Mouse (Mus musculus) hindbrain, postnatal 0 days (tissue): ENCODE results near the gene Rnf31. TPM values are rescaled to one million over a fixed set of nuclear protein-coding genes. Genes with fewer than 3 reads are reported as not detected.

Experiments used
- ATAC-seq: fragments of 200-750 bp; cut with Nextera tagmentation; 2 replicates; pipeline ENCODE4 v1.8.0; 2017; ENCODE audit warnings: mild to moderate bottlenecking, moderate TSS enrichment, moderate library complexity
- DNase-seq: peaks from one replicate; pipeline ENCODE4 v3.0.0-alpha.2; 2015; ENCODE audit warnings: low spot score
- H3K27ac ChIP-seq: fragments of 300-500 bp; sonication (generic); 2 replicates; pipeline ENCODE4 v1.5.1; 2014; ENCODE audit warnings: mild to moderate bottlenecking
- H3K27me3 ChIP-seq: fragments of 300-500 bp; sonication (generic); 2 replicates; pipeline ENCODE4 v1.6.1; 2014; ENCODE audit warnings: low read length, mixed read lengths; ENCODE audit not compliant: insufficient read depth
- H3K36me3 ChIP-seq: fragments of 300-500 bp; sonication (generic); 2 replicates; pipeline ENCODE4 v1.6.1; 2014; ENCODE audit warnings: low read length, mixed read lengths; ENCODE audit not compliant: insufficient read depth
- H3K4me1 ChIP-seq: fragments of 300-500 bp; sonication (generic); 2 replicates; pipeline ENCODE4 v1.6.1; 2014; ENCODE audit warnings: antibody characterized with exemption, low read length, mixed read lengths; ENCODE audit not compliant: insufficient read depth
- H3K4me2 ChIP-seq: fragments of 300-500 bp; sonication (generic); 2 replicates; pipeline ENCODE4 v1.6.1; 2014; ENCODE audit warnings: low read depth, mild to moderate bottlenecking, low read length, moderate library complexity, mixed read lengths
- H3K4me3 ChIP-seq: fragments of 300-500 bp; sonication (generic); 2 replicates; pipeline ENCODE4 v1.5.1; 2014; ENCODE audit warnings: low read length
- H3K9ac ChIP-seq: fragments of 300-500 bp; sonication (generic); replicated peaks from 2 replicates; pipeline ENCODE4 v1.6.1; 2014; ENCODE audit warnings: mild to moderate bottlenecking, low read length, moderate library complexity, mixed read lengths
- H3K9me3 ChIP-seq: fragments of 300-500 bp; sonication (generic); 2 replicates; pipeline ENCODE4 v1.6.1; 2016; ENCODE audit warnings: low read length, mixed read lengths
- CTCF ChIP-seq: IDR thresholded peaks from 2 replicates; pipeline ENCODE4 v1.5.1; 2016; ENCODE audit warnings: antibody characterized with exemption, control low read depth, low read depth
- WGBS: fragments of 180-500 bp; shearing (Covaris S2); extraction: QIAGEN DNeasy Blood & Tissue Kit; methylation state at CpG from one replicate; pipeline ENCODE4 v1.1.7; 2014; 5-methylcytosine and 5-hydroxymethylcytosine counted together
- polyA plus RNA-seq: library from polyadenylated mRNA; unstranded; fragments of >200 nt; fragmentation: Nextera tagmentation; extraction: Ambion mirVana; gene quantifications from 2 replicates; pipeline ENCODE4 v1.2.1, GENCODE M21; 2015
- total RNA-seq: library from RNA; depleted of rRNA; stranded (reverse); fragments of >200 nt; gene quantifications from 2 replicates; pipeline ENCODE4 v1.2.3, GENCODE M21; 2014

Gene Rnf31
- total and polyA plus RNA-seq, 2 experiments from 2014 or later, result 21.2 to 25.5 TPM

GRCm38 (mm10) chr14:55581981-55582681 lies 9.4 kb upstream of the Rnf31 start:
- ATAC-seq, result no peak

DNA sequence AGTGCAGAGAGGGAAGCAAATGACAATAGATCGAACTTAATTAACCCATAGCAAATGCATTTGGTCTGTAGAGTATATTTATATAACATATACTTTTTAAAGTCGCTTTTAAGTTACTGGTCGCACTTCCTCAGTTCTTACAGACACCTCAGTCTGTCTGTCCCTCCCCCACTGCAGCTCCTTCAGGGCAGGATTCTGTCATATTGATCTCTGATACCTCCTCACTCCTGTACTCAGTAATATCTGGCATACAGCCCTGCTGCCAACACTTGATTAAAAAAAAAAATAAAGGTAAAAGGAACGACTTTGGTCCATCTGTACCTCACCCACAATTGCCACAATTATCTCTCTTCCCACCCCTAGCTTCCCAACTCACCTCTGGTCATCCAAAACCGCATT lies 7.2 kb upstream of the Rnf31 start:
- TF ChIP-seq CTCF, result no peak
- H3K36me3 ChIP-seq, result peaks cover 9% of the 10 kb centered on the region; the same call in 1 of the 2 replicates
- no peak for ATAC-seq
- H3K27ac ChIP-seq, result peak overlapping the region; percentile 79
- no peak for DNase-seq
- H3K27me3 ChIP-seq, result no peaks in the 10 kb centered on the region
- peak overlapping the region; percentile 54 for H3K4me3 ChIP-seq
- H3K9ac ChIP-seq, result peak overlapping the region; percentile 71
- H3K4me2 ChIP-seq, result peak overlapping the region; percentile 79
- no peaks in the 10 kb centered on the region for H3K9me3 ChIP-seq
- 44% methylated on average over 5 of the region's 5 CpGs for WGBS
- 0 out of 2 replicates have a peak, but pooled peaks cover 9% of the 10 kb centered on the region for H3K4me1 ChIP-seq

More at GRCm38 (mm10) chr14:55581981-55582681, 9.4 kb upstream of the Rnf31 start:
- Histone ChIP-seq H3K4me3 (no peak overlapping the region), H3K9me3 (no peaks in the 10 kb centered on the region), H3K36me3 (peaks cover 9% of the 10 kb centered on the region; the same call in 1 of the 2 replicates), H3K27me3 (no peaks in the 10 kb centered on the region), H3K4me2 (no peak overlapping the region), H3K4me1 (0 out of 2 replicates have a peak, but pooled peaks cover 9% of the 10 kb centered on the region), H3K27ac (no peak overlapping the region), H3K9ac (no peak overlapping the region)
- 82% methylated on average over 9 of the region's 9 CpGs for WGBS
- no peak for DNase-seq
- peak; percentile 50 for TF ChIP-seq CTCF

GRCm38 (mm10) chr14:55584702-55585565 lies 6.6 kb upstream of the Rnf31 start, which contains the start of gene Emc9:
Gene Emc9, minus strand, starts transcription at chr14:55585302.
- Histone ChIP-seq H3K36me3 (peaks cover 9% of the 10 kb centered on the region; the same call in 1 of the 2 replicates), H3K9ac (peak within 1 kb of the TSS; percentile 71), H3K9me3 (no peaks in the 10 kb centered on the region), H3K4me1 (0 out of 2 replicates have a peak, but pooled peaks cover 9% of the 10 kb centered on the region), H3K27ac (peak within 1 kb of the TSS; percentile 79), H3K4me3 (peak within 1 kb of the TSS; percentile 54), H3K27me3 (no peaks in the 10 kb centered on the region), H3K4me2 (peak within 1 kb of the TSS; percentile 79)
- ATAC-seq (peak; percentile 80), DNase-seq (peak; percentile 69)
- no peak; the same call in 1 of the 2 replicates for TF ChIP-seq CTCF
- WGBS, result 4% methylated on average over 42 of the region's 43 CpGs

DNA sequence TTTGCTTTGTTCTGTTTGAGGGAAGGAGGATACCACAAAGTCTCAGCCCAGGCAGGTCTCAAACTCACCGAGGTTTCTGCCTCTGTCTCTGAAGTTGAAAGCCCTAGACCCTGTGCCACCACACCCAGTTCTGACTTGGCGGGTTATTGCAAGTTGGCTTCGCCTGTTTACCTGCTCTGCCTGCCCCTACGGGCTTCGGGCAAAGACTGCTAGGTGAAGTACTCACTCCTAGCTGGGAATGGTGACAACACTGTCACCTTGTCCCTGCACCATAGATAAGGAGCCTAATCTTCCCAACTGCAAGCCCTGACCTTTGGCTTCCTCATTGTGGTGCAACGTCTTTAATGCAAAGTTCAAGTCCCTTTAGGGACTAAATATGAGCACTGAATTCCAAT lies 5.9 kb upstream of the Rnf31 start:
- ATAC-seq (no peak), DNase-seq (no peak)
- Histone ChIP-seq H3K36me3 (peaks cover 9% of the 10 kb centered on the region; the same call in 1 of the 2 replicates), H3K4me3 (peak overlapping the region; percentile 54), H3K9me3 (no peaks in the 10 kb centered on the region), H3K9ac (no peak overlapping the region), H3K27me3 (no peaks in the 10 kb centered on the region), H3K27ac (peak overlapping the region; percentile 79; the same call in 1 of the 2 replicates), H3K4me2 (peak overlapping the region; percentile 79), H3K4me1 (0 out of 2 replicates have a peak, but pooled peaks cover 13% of the 10 kb centered on the region)
- 60% methylated on average over 6 of the region's 6 CpGs for WGBS
- TF ChIP-seq CTCF, result no peak

GRCm38 (mm10) chr14:55586149-55586548 lies 5.4 kb upstream of the Rnf31 start:
- no peaks in the 10 kb centered on the region for H3K9me3 ChIP-seq
- ATAC-seq (no peak), DNase-seq (no peak)
- TF ChIP-seq CTCF, result no peak; the same call in 1 of the 2 replicates
- H3K4me3 ChIP-seq, result no peak overlapping the region
- H3K4me2 ChIP-seq, result no peak overlapping the region
- peaks cover 9% of the 10 kb centered on the region; the same call in 1 of the 2 replicates for H3K36me3 ChIP-seq
- H3K4me1 ChIP-seq, result 0 out of 2 replicates have a peak, but pooled peaks cover 13% of the 10 kb centered on the region
- no peak overlapping the region for H3K27ac ChIP-seq
- no peaks in the 10 kb centered on the region for H3K27me3 ChIP-seq
- H3K9ac ChIP-seq, result no peak overlapping the region
- WGBS, result 95% methylated on average over 2 of the region's 2 CpGs

GRCm38 (mm10) chr14:55589271-55589670 lies 2.2 kb upstream of the Rnf31 start:
- Histone ChIP-seq H3K9ac (no peak overlapping the region), H3K4me3 (no peak overlapping the region), H3K27me3 (no peaks in the 10 kb centered on the region), H3K36me3 (peaks cover 1% of the 10 kb centered on the region; the same call in 1 of the 2 replicates), H3K27ac (no peak overlapping the region), H3K4me2 (no peak overlapping the region), H3K4me1 (peaks cover 28% of the 10 kb centered on the region), H3K9me3 (no peaks in the 10 kb centered on the region)
- no peak for DNase-seq
- no peak for TF ChIP-seq CTCF
- ATAC-seq, result no peak
- WGBS, result 88% methylated on average over 5 of the region's 5 CpGs
